Mouse (Mus musculus): ENCODE measurements at regions not wholly inside any gene's neighbourhood (a gene's known extent, or its start where the extent isn't known, plus 50 kb on each side); places are given as distances from the start of the nearest gene placed in this dataset.
A peak's percentile ranks its signal among the peaks of the same experiment; 100 is the strongest.

DNA sequence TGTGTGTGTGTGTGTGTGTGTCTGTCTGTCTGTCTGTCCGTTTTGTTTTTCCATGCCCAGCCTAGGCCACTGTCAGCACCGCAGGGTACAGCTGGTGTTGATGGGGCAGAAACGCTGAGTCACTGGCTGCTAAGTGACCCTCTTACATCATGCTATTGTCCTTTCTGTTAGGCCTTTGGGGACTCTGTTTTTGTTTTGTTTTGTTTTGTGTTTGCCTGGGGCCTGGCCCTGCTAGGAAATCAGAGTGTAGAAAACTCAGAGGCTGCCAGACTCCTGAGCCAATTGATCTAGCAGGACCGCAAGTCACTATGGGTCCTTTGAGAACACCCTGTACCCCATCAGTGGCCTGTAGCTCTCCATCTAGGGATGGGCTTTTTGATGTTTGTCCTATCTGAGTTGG is 59.9 kb upstream of the Ahctf1 start:
- DNase-seq (ENCODE audit: low spot score) (peak; percentile 24), ATAC-seq (replicated peaks; ENCODE audit: low FRiP score, low read depth) (no peak)
- TF ChIP-seq CTCF (IDR thresholded peaks at IDR 0.05; ENCODE audit: low read depth): no peak
- Histone ChIP-seq H3K4me1 (replicated peaks; ENCODE audit: insufficient read depth, low read length) (peaks cover 9% of the 10 kb centered on the region), H3K9ac (ENCODE audit: low read depth, low read length) (no peak overlapping the region), H3K36me3 (ENCODE audit: insufficient read depth, low read length) (no peaks in the 10 kb centered on the region), H3K27me3 (ENCODE audit: insufficient read depth, low read length) (no peaks in the 10 kb centered on the region), H3K9me3 (replicated peaks; ENCODE audit: low read length) (no peaks in the 10 kb centered on the region), H3K27ac (no peak overlapping the region), H3K4me3 (replicated peaks; ENCODE audit: low read depth, low read length) (no peak overlapping the region), H3K4me2 (ENCODE audit: low read length) (no peak overlapping the region)
- 74% methylated on average over 4 of the region's 4 CpGs for WGBS

- H3K4me2 ChIP-seq (ENCODE audit: low read length): no peak overlapping the region
- H3K4me1 ChIP-seq (replicated peaks; ENCODE audit: insufficient read depth, low read length): peaks cover 9% of the 10 kb centered on the region
- no peak overlapping the region for H3K9ac ChIP-seq (ENCODE audit: low read depth, low read length)
- no peaks in the 10 kb centered on the region for H3K36me3 ChIP-seq (ENCODE audit: insufficient read depth, low read length)
- ATAC-seq (replicated peaks; ENCODE audit: low FRiP score, low read depth) (no peak), DNase-seq (ENCODE audit: low spot score) (no peak)
- no peak overlapping the region for H3K27ac ChIP-seq
- H3K27me3 ChIP-seq (ENCODE audit: insufficient read depth, low read length): no peaks in the 10 kb centered on the region
- H3K4me3 ChIP-seq (replicated peaks; ENCODE audit: low read depth, low read length): no peak overlapping the region
- no peak for TF ChIP-seq CTCF (IDR thresholded peaks at IDR 0.05; ENCODE audit: low read depth)
- no peaks in the 10 kb centered on the region for H3K9me3 ChIP-seq (replicated peaks; ENCODE audit: low read length)
- 68% methylated on average over 3 of the region's 3 CpGs for WGBS
Observed at GRCm38 (mm10) chr1:179862941-179863340, 59.5 kb upstream of the Ahctf1 start.

- Histone ChIP-seq H3K27ac (no peak overlapping the region), H3K36me3 (ENCODE audit: insufficient read depth, low read length) (no peaks in the 10 kb centered on the region), H3K9me3 (replicated peaks; ENCODE audit: low read length) (no peaks in the 10 kb centered on the region), H3K4me1 (replicated peaks; ENCODE audit: insufficient read depth, low read length) (peaks cover 9% of the 10 kb centered on the region), H3K9ac (ENCODE audit: low read depth, low read length) (no peak overlapping the region), H3K4me2 (ENCODE audit: low read length) (no peak overlapping the region), H3K27me3 (ENCODE audit: insufficient read depth, low read length) (no peaks in the 10 kb centered on the region), H3K4me3 (replicated peaks; ENCODE audit: low read depth, low read length) (no peak overlapping the region)
- ATAC-seq (replicated peaks; ENCODE audit: low FRiP score, low read depth) (no peak), DNase-seq (ENCODE audit: low spot score) (no peak)
- TF ChIP-seq CTCF (IDR thresholded peaks at IDR 0.05; ENCODE audit: low read depth): no peak
- WGBS: 82% methylated on average over 3 of the region's 3 CpGs
Observed at GRCm38 (mm10) chr1:179861776-179862175, 58.3 kb upstream of the Ahctf1 start.

GRCm38 (mm10) chr1:179859552-179859902 is 56.0 kb upstream of the Ahctf1 start:
- Histone ChIP-seq H3K4me1 (replicated peaks; ENCODE audit: insufficient read depth, low read length) (no peaks in the 10 kb centered on the region), H3K36me3 (ENCODE audit: insufficient read depth, low read length) (no peaks in the 10 kb centered on the region), H3K4me2 (ENCODE audit: low read length) (no peak overlapping the region), H3K4me3 (replicated peaks; ENCODE audit: low read depth, low read length) (no peak overlapping the region), H3K9me3 (replicated peaks; ENCODE audit: low read length) (no peaks in the 10 kb centered on the region), H3K27ac (no peak overlapping the region), H3K9ac (ENCODE audit: low read depth, low read length) (no peak overlapping the region), H3K27me3 (ENCODE audit: insufficient read depth, low read length) (no peaks in the 10 kb centered on the region)
- DNase-seq (ENCODE audit: low spot score) (no peak), ATAC-seq (replicated peaks; ENCODE audit: low FRiP score, low read depth) (no peak)
- WGBS: 64% methylated on average over 8 of the region's 8 CpGs
- no peak for TF ChIP-seq CTCF (IDR thresholded peaks at IDR 0.05; ENCODE audit: low read depth)

DNA sequence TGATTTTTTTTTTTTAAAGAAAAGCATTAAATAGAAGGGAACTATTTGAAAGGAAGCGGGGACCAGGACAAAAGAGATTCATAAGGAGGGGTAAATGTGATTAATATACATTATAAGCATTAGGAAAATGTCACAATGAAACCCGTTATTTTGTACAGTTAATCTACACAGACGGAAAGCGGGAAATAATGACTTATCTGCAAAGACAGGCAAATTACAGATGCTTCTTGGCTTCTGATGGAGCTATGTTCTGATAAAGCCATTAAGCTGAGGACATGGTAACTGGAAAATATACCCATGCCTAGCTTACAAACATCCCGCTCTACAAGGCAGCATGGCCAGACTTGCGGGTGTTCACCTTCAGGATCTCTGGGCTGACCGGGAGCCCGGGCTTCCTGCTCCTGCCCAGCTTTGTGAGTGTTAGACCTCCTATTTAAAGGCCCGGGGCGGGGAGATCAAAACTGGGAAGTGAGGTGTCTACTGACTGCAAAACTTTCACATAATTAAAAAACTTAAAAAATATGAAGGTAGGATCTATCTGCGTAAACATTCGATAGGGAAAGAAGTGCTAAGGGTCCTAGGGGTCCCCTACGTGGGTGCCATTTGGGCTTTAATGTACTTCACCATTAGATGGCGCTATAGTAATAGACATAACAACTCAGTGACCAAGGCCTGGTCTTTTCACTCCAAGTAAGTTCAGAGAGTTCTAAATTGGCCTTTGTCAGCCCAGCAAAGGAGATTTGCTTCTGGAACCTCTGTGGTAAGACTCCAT is 55.5 kb upstream of the Ahctf1 start:
- ATAC-seq (replicated peaks; ENCODE audit: low FRiP score, low read depth): peak; percentile 74; the same call in 1 of the 2 replicates
- Histone ChIP-seq H3K9ac (ENCODE audit: low read depth, low read length) (no peak overlapping the region), H3K4me3 (replicated peaks; ENCODE audit: low read depth, low read length) (no peak overlapping the region), H3K27ac (no peak overlapping the region), H3K4me1 (replicated peaks; ENCODE audit: insufficient read depth, low read length) (no peaks in the 10 kb centered on the region), H3K9me3 (replicated peaks; ENCODE audit: low read length) (no peaks in the 10 kb centered on the region), H3K4me2 (ENCODE audit: low read length) (peak overlapping the region; percentile 18; the same call in 1 of the 2 replicates), H3K27me3 (ENCODE audit: insufficient read depth, low read length) (no peaks in the 10 kb centered on the region), H3K36me3 (ENCODE audit: insufficient read depth, low read length) (no peaks in the 10 kb centered on the region)
- TF ChIP-seq CTCF (IDR thresholded peaks at IDR 0.05; ENCODE audit: low read depth): peak; percentile 82
- WGBS: 45% methylated on average over 14 of the region's 14 CpGs
- peak; percentile 94 for DNase-seq (ENCODE audit: low spot score)

- Histone ChIP-seq H3K4me2 (ENCODE audit: low read length) (no peak overlapping the region), H3K36me3 (ENCODE audit: insufficient read depth, low read length) (no peaks in the 10 kb centered on the region), H3K4me1 (replicated peaks; ENCODE audit: insufficient read depth, low read length) (no peaks in the 10 kb centered on the region), H3K4me3 (replicated peaks; ENCODE audit: low read depth, low read length) (no peak overlapping the region), H3K9me3 (replicated peaks; ENCODE audit: low read length) (no peaks in the 10 kb centered on the region), H3K9ac (ENCODE audit: low read depth, low read length) (no peak overlapping the region), H3K27ac (no peak overlapping the region), H3K27me3 (ENCODE audit: insufficient read depth, low read length) (no peaks in the 10 kb centered on the region)
- ATAC-seq (replicated peaks; ENCODE audit: low FRiP score, low read depth) (no peak), DNase-seq (ENCODE audit: low spot score) (no peak)
- TF ChIP-seq CTCF (IDR thresholded peaks at IDR 0.05; ENCODE audit: low read depth): no peak
- WGBS: 54% methylated on average over 12 of the region's 12 CpGs
Observed at GRCm38 (mm10) chr1:179854288-179854965, 50.9 kb upstream of the Ahctf1 start.

Data from kidney, postnatal 0 days (tissue).